Mouse (Mus musculus) kidney, adult 2 months (tissue): ENCODE data around the gene Irs2.

Source experiments
- CTCF ChIP-seq: fragments of 200-500 bp; conservative IDR thresholded peaks from 2 replicates; pipeline ENCODE4 v1.5.1; 2011; ENCODE audit warnings: low read depth, mild to moderate bottlenecking, control low read depth, low read length, moderate library complexity, mixed read lengths; ENCODE audit not compliant: insufficient read depth, insufficient read length
- POLR2A ChIP-seq: fragments of 200-500 bp; IDR thresholded peaks from one replicate; pipeline ENCODE4 v1.6.1; 2011; ENCODE audit warnings: low read depth, low read length, control low read depth

DNA sequence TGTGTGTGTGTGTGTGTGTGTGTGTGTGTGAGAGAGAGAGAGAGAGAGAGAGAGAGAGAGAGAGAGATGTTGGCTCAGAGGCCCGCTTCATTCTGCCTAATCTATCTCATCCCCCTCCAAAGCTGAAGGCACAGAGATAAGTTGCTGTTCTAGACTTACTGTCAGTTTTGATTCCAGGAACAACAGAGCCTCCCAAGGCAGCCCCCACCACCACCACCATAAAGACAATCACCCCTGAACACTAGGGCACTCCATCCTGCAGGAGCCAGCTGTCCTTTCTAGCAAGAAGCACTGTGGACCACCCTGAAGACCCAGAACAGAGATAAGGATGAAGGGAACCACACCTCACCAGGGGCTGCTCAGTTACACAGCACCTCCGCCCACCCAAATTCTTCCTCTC lies 12.0 kb downstream of the Irs2 start:
- TF ChIP-seq CTCF (no peak), POLR2A (no peak)
